Mouse (Mus musculus) frontal cortex, adult 2 months (tissue): Measurements from ENCODE around the gene Obp1a. TPM values are rescaled to one million over a fixed set of nuclear protein-coding genes. Genes with fewer than 3 reads are reported as not detected.

Experiments
- DNase-seq, 2 experiments: peaks; one replicate each; pipeline ENCODE4 v3.0.0; 2022; ENCODE audit warnings: low spot score in 1 of 2; ENCODE audit errors: extremely low spot score in 1 of 2
- polyA plus RNA-seq: library from polyadenylated mRNA; depleted of rRNA; stranded (reverse); fragments of >200 nt; gene quantifications from 2 replicates; pipeline ENCODE4 v1.2.3, GENCODE M21; 2012; rRNA removed

Gene Obp1a
- polyA plus RNA-seq: not detected in 2 replicates

- DNase-seq: no peak
Measured at GRCm38 (mm10) chrX:78091274-78091673, at the start of gene Obp1a. TSS of gene Obp1a (minus strand) at chrX:78091374.

GRCm38 (mm10) chrX:78125167-78125566, 34.0 kb upstream of the Obp1a start, which contains the start of gene Gm5938:
TSS of gene Gm5938 (plus strand) at chrX:78125467.
- DNase-seq: no peak

Other genes starting within 250 kb of the Obp1a start
- not detected in 2 replicates for gene Pbsn, start 237.8 kb downstream of the Obp1a start, polyA plus RNA-seq
- not detected in 2 replicates for gene Gm14744, start 226.6 kb downstream of the Obp1a start, polyA plus RNA-seq
- not detected in 2 replicates for gene 5430402E10Rik, start 166.3 kb downstream of the Obp1a start, polyA plus RNA-seq
- not detected in 2 replicates for gene Gm5938, start 34.1 kb upstream of the Obp1a start, polyA plus RNA-seq
- not detected in 2 replicates for gene Obp1b, start 95.4 kb upstream of the Obp1a start, polyA plus RNA-seq
- gene Gm14743, start 154.5 kb upstream of the Obp1a start, polyA plus RNA-seq: not detected in 2 replicates